Mouse (Mus musculus) lung, embryonic 16.5 days (tissue): ENCODE results near the gene Dgcr8. TPM values are rescaled to one million over a fixed set of nuclear protein-coding genes. Genes with fewer than 3 reads are reported as not detected.
A peak's percentile ranks its signal among the peaks of the same experiment; 100 is the strongest.

Experiments used
- ATAC-seq: fragments of 200-750 bp; cut with Nextera tagmentation; 2 replicates; pipeline ENCODE4 v1.8.0; 2017; ENCODE audit warnings: low read depth, mild to moderate bottlenecking, moderate library complexity
- H3K27ac ChIP-seq: fragments of 300-500 bp; sonication (generic); 2 replicates; pipeline ENCODE4 v1.5.1; 2014; ENCODE audit warnings: mild to moderate bottlenecking, control low read depth, low read length
- H3K27me3 ChIP-seq: fragments of 300-500 bp; sonication (generic); 2 replicates; pipeline ENCODE4 v1.6.1; 2014; ENCODE audit warnings: low read depth, low read length, mixed read lengths; ENCODE audit not compliant: control insufficient read depth, insufficient read depth
- H3K36me3 ChIP-seq: fragments of 300-500 bp; sonication (generic); 2 replicates; pipeline ENCODE4 v1.6.1; 2014; ENCODE audit warnings: low read length; ENCODE audit not compliant: control insufficient read depth, insufficient read depth
- H3K4me1 ChIP-seq: fragments of 300-500 bp; sonication (generic); replicated peaks from 2 replicates; pipeline ENCODE4 v1.6.1; 2014; ENCODE audit warnings: low read length, mixed read lengths; ENCODE audit not compliant: control insufficient read depth, insufficient read depth
- H3K4me2 ChIP-seq: fragments of 300-500 bp; sonication (generic); 2 replicates; pipeline ENCODE4 v1.6.1; 2014; ENCODE audit warnings: low read depth, low read length, control low read depth
- H3K4me3 ChIP-seq: fragments of 300-500 bp; sonication (generic); 2 replicates; pipeline ENCODE4 v1.5.1; 2014; ENCODE audit warnings: mild to moderate bottlenecking, low read length, control low read depth
- H3K9ac ChIP-seq: fragments of 300-500 bp; sonication (generic); 2 replicates; pipeline ENCODE4 v1.6.1; 2014; ENCODE audit warnings: low read length, control low read depth
- H3K9me3 ChIP-seq: fragments of 300-500 bp; sonication (generic); 2 replicates; pipeline ENCODE4 v1.6.1; 2016; ENCODE audit warnings: low read length; ENCODE audit not compliant: control insufficient read depth
- WGBS: fragments of 180-500 bp; shearing (Covaris S2); extraction: QIAGEN DNeasy Blood & Tissue Kit; methylation state at CpG from one replicate; pipeline ENCODE4 v1.1.7; 2014; 5-methylcytosine and 5-hydroxymethylcytosine counted together
- polyA plus RNA-seq: library from polyadenylated mRNA; unstranded; fragments of >200 nt; fragmentation: Nextera tagmentation; extraction: Ambion mirVana; gene quantifications from 2 replicates; pipeline ENCODE4 v1.2.1, GENCODE M21; 2015

Dgcr8 gene
- polyA plus RNA-seq, 1 experiment from 2014 or later: 26.6 TPM

DNA sequence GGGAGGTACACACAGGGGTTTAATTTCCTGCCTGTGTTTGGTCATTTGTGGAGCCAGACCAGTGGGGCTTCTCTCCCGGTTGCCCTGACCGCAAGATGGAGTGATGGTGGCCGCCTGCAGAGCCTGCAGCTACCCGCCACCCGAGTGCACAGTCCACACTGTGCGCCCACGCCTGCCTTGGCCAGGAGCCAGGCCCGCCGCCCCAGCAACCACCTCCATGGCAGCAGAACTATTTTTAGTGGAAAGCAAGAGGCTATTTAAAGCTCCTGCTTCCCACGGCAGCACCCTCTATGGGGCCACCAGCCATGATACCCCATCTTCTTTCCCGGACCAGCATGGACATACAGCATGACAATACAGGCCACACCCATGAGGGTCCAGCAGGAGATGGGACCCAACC is 59.4 kb downstream of the Dgcr8 start:
- ATAC-seq: no peak
- WGBS: 49% methylated on average over 11 of the region's 11 CpGs
- Histone ChIP-seq H3K4me1 (peaks cover 16% of the 10 kb centered on the region), H3K27me3 (no peaks in the 10 kb centered on the region), H3K9me3 (no peaks in the 10 kb centered on the region), H3K4me2 (no peak overlapping the region), H3K36me3 (peaks cover 21% of the 10 kb centered on the region), H3K9ac (no peak overlapping the region), H3K4me3 (no peak overlapping the region), H3K27ac (no peak overlapping the region)

- Histone ChIP-seq H3K27me3 (no peaks in the 10 kb centered on the region), H3K4me3 (no peak overlapping the region), H3K9ac (no peak overlapping the region), H3K4me2 (no peak overlapping the region), H3K4me1 (peaks cover 12% of the 10 kb centered on the region), H3K9me3 (no peaks in the 10 kb centered on the region), H3K36me3 (peaks cover 26% of the 10 kb centered on the region), H3K27ac (no peak overlapping the region)
- ATAC-seq: no peak
- 86% methylated on average over 4 of the region's 4 CpGs for WGBS
Measured at GRCm38 (mm10) chr16:18228856-18229255, 60.2 kb downstream of the Dgcr8 start.

DNA sequence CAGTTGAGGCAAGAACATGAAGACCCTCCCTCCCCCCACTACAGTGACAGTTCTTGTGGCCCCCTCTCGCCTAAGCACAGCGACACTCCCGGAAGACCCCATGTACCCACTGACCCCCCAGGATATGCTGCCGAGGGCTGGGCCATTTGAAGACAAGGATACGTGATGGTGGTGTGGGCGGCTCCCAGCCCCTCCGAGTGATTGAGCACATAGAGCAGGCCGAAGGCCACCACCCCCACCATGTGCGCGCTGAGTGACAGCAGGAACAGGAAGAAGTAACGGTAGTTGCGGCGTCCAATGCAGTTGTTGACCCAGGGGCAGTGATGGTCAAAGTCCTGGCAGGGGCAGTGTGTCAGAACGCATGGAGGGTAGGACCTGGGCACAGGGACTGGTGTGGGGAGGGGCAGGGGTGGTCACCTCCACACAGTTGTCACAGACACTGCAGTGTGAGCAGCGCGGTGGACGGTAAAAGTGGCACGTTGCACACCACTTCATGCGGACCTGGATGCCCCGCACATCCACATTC is 61.1 kb downstream of the Dgcr8 start:
- Histone ChIP-seq H3K4me2 (no peak overlapping the region), H3K9ac (no peak overlapping the region), H3K4me1 (peaks cover 6% of the 10 kb centered on the region), H3K36me3 (peaks cover 35% of the 10 kb centered on the region), H3K4me3 (no peak overlapping the region), H3K27me3 (no peaks in the 10 kb centered on the region), H3K27ac (no peak overlapping the region), H3K9me3 (no peaks in the 10 kb centered on the region)
- WGBS: 88% methylated on average over 20 of the region's 20 CpGs
- no peak for ATAC-seq

GRCm38 (mm10) chr16:18227187-18227586 is 61.9 kb downstream of the Dgcr8 start:
- Histone ChIP-seq H3K27me3 (no peaks in the 10 kb centered on the region), H3K27ac (no peak overlapping the region), H3K9ac (no peak overlapping the region), H3K4me3 (no peak overlapping the region), H3K9me3 (no peaks in the 10 kb centered on the region), H3K4me1 (peaks cover 6% of the 10 kb centered on the region), H3K4me2 (no peak overlapping the region), H3K36me3 (peaks cover 38% of the 10 kb centered on the region)
- WGBS: 93% methylated on average over 13 of the region's 13 CpGs
- ATAC-seq: no peak

DNA sequence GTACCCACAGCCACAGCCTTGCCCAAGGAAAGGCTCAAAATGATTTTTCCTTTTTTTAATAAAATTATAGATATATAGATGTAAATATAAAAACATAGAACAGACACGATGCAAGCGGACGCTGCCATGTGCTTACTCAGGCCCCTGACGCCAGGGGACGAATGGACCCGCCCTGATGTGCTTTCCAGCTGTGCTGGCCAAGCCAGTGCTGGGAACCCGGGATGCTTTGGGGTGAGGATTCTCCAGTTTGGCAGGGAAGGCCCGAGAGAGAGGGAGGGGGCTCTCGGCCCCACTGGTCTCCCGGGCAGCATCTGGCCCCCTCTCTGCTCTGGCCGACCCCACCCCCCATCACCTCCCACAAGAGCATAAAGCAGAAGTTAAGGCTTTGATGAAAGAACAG is 66.9 kb downstream of the Dgcr8 start:
- Histone ChIP-seq H3K4me1 (peaks cover 9% of the 10 kb centered on the region), H3K36me3 (peaks cover 32% of the 10 kb centered on the region), H3K27me3 (no peaks in the 10 kb centered on the region), H3K9me3 (no peaks in the 10 kb centered on the region), H3K9ac (no peak overlapping the region), H3K27ac (no peak overlapping the region), H3K4me2 (no peak overlapping the region), H3K4me3 (no peak overlapping the region)
- ATAC-seq: no peak
- 75% methylated on average over 11 of the region's 11 CpGs for WGBS

- Histone ChIP-seq H3K4me1 (peaks cover 9% of the 10 kb centered on the region), H3K9me3 (no peaks in the 10 kb centered on the region), H3K27me3 (no peaks in the 10 kb centered on the region), H3K4me2 (no peak overlapping the region), H3K36me3 (peaks cover 27% of the 10 kb centered on the region), H3K27ac (no peak overlapping the region), H3K9ac (no peak overlapping the region), H3K4me3 (no peak overlapping the region)
- ATAC-seq: no peak
- WGBS: 73% methylated on average over 11 of the region's 11 CpGs
Measured at GRCm38 (mm10) chr16:18221543-18221898, 67.5 kb downstream of the Dgcr8 start.

DNA sequence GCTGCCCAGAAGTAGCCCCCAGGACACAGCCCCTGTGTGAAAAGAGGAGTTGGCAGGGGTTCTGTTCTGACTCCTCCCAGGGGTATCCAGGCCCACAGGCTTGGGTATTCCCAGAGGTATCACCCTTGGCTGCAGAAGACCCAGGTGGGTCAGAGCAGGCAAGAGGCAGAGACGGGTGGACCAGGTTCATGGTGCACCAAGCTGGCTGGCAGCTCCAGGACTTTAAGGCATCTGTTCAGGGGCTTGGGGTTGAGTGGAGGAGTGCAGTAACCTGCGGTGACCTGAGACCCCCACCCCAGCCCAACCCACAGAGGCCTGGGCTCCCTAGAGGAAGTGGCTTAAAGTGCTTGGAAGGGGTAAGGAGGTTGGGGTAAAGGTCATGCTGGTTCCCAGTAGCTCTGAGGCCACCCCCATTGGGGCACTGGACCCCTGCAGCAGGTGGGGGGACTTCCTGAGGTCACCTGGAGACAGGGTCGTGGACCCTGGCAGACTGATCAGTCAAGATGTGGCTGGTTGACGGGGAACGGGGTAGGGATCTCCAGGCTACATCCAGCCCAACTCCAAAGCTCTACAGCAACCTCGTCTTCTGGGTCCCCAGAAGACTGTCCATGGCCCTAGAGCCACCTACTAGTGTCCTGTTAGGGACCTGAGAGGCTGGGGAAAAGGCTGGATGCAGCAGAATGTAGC is 68.0 kb downstream of the Dgcr8 start:
- H3K27ac ChIP-seq: no peak overlapping the region
- no peak overlapping the region for H3K4me3 ChIP-seq
- H3K4me2 ChIP-seq: no peak overlapping the region
- H3K36me3 ChIP-seq: peaks cover 22% of the 10 kb centered on the region
- 87% methylated on average over 6 of the region's 6 CpGs for WGBS
- no peak for ATAC-seq
- no peaks in the 10 kb centered on the region for H3K27me3 ChIP-seq
- H3K9ac ChIP-seq: no peak overlapping the region
- H3K4me1 ChIP-seq: peaks cover 9% of the 10 kb centered on the region
- no peaks in the 10 kb centered on the region for H3K9me3 ChIP-seq

- Histone ChIP-seq H3K9me3 (no peaks in the 10 kb centered on the region), H3K9ac (peak overlapping the region; percentile 19; the same call in 1 of the 2 replicates), H3K27me3 (no peaks in the 10 kb centered on the region), H3K4me2 (no peak overlapping the region), H3K4me3 (no peak overlapping the region), H3K4me1 (peaks cover 9% of the 10 kb centered on the region), H3K36me3 (peaks cover 21% of the 10 kb centered on the region), H3K27ac (peak overlapping the region; percentile 47; the same call in 1 of the 2 replicates)
- peak; percentile 71 for ATAC-seq
- WGBS: 20% methylated on average over 8 of the region's 8 CpGs
Measured at GRCm38 (mm10) chr16:18220001-18220400, 69.0 kb downstream of the Dgcr8 start.

DNA sequence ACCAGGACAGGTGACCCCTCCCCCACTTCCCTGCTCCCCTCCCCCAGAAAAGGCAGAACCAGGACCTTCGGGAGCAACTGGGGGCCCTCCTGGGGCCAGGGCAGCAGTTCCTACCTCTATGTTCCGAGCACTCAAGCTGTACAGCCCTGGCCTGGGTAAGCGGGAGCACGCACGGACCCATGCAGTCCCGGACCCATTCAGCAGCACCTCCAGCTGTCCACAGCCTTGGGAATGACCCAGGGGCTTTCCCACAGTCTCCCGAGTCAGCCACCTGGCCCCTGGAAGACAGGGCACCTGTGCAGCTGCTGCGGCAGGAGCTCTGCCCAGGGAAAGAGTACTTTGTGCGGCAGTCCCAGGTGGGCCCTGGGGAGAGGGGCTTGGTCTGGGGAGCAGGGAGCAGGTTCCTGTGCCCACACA is 70.5 kb downstream of the Dgcr8 start:
- Histone ChIP-seq H3K9me3 (no peaks in the 10 kb centered on the region), H3K4me1 (peaks cover 9% of the 10 kb centered on the region), H3K36me3 (peaks cover 9% of the 10 kb centered on the region), H3K9ac (no peak overlapping the region), H3K4me2 (no peak overlapping the region), H3K27me3 (no peaks in the 10 kb centered on the region), H3K27ac (no peak overlapping the region), H3K4me3 (no peak overlapping the region)
- WGBS: 66% methylated on average over 9 of the region's 9 CpGs
- ATAC-seq: no peak
